Mouse (Mus musculus) liver, embryonic 14 days (tissue): ENCODE measurements around the gene Ribc2. TPM values are rescaled to one million over a fixed set of nuclear protein-coding genes. Genes with fewer than 3 reads are reported as not detected.

Experiments
- polyA plus RNA-seq: library from polyadenylated mRNA; depleted of rRNA; stranded (reverse); fragments of >200 nt; gene quantifications from 2 replicates; pipeline ENCODE4 v1.2.3, GENCODE M21; 2012; rRNA removed

Gene Ribc2
- 0.02 TPM in 1 of 2 replicates, not detected in the other for polyA plus RNA-seq

GRCm38 (mm10) chr15:85131275-85132192 is at the start of gene Ribc2, which contains the start of gene Smc1b:
TSS of gene Ribc2 (plus strand) at chr15:85132078.
TSS of gene Smc1b (minus strand) at chr15:85131964.

Other genes starting within 250 kb of the Ribc2 start
- gene Gm29666, start 212.0 kb upstream of the Ribc2 start, polyA plus RNA-seq = 0.42 and 0.55 TPM in 2 replicates
- 11.1 and 13.7 TPM in 2 replicates for gene Nup50, start 208.7 kb upstream of the Ribc2 start, polyA plus RNA-seq
- gene 5031439G07Rik, start 143.5 kb upstream of the Ribc2 start, polyA plus RNA-seq = 1.3 and 2.1 TPM in 2 replicates
- not detected in 2 replicates for gene Upk3a, start 114.9 kb upstream of the Ribc2 start, polyA plus RNA-seq
- gene Fam118a, start 103.1 kb upstream of the Ribc2 start, polyA plus RNA-seq = 2.8 and 3.8 TPM in 2 replicates
- 0.24 and 0.65 TPM in 2 replicates for gene Smc1b, start 114 bp upstream of the Ribc2 start, polyA plus RNA-seq
- 4.6 and 5.3 TPM in 2 replicates for gene Fbln1, start 73.9 kb downstream of the Ribc2 start, polyA plus RNA-seq
- gene Atxn10, start 204.2 kb downstream of the Ribc2 start, polyA plus RNA-seq = 32.4 and 39.2 TPM in 2 replicates